Mouse (Mus musculus) cerebellum, adult 2 months (tissue): ENCODE data around the gene Ncan. TPM values are rescaled to one million over a fixed set of nuclear protein-coding genes. Genes with fewer than 3 reads are reported as not detected.

Experiments used
- DNase-seq, 2 experiments: peaks; one replicate each; pipeline ENCODE4 v3.0.0; 2021
- H3K27ac ChIP-seq: fragments of 200-500 bp; 2 replicates; pipeline ENCODE4 v1.5.1; 2012; ENCODE audit warnings: low read length, control low read depth, inconsistent platforms; ENCODE audit not compliant: insufficient read depth
- H3K27me3 ChIP-seq: fragments of 200-500 bp; 2 replicates; pipeline ENCODE4 v1.6.1; 2012; ENCODE audit warnings: inconsistent platforms, mild to moderate bottlenecking, low read length, moderate library complexity; ENCODE audit not compliant: control insufficient read depth, insufficient read depth
- H3K4me1 ChIP-seq: fragments of 200-500 bp; 2 replicates; pipeline ENCODE4 v1.6.1; 2011; ENCODE audit warnings: low read length; ENCODE audit not compliant: control insufficient read depth, insufficient read depth
- H3K4me3 ChIP-seq: fragments of 200-500 bp; replicated peaks from 2 replicates; pipeline ENCODE3; 2011; ENCODE audit warnings: mild to moderate bottlenecking, low read depth, low read length, control low read depth; ENCODE audit not compliant: insufficient read depth
- CTCF ChIP-seq: fragments of 200-500 bp; IDR thresholded peaks from 2 replicates; pipeline ENCODE4 v1.5.1; 2011; ENCODE audit warnings: low read depth, mild to moderate bottlenecking, control low read depth, low read length, moderate library complexity, borderline replicate concordance; ENCODE audit not compliant: insufficient read depth
- POLR2A ChIP-seq: fragments of 200-500 bp; IDR thresholded peaks from 2 replicates; pipeline ENCODE4 v1.6.1; 2011; ENCODE audit warnings: low read length, control low read depth, borderline replicate concordance; ENCODE audit not compliant: insufficient read depth
- WGBS: fragments of 180-500 bp; shearing (Covaris S2); methylation state at CpG from one replicate; pipeline ENCODE4 v1.1.7; 2018; 5-methylcytosine and 5-hydroxymethylcytosine counted together
- polyA plus RNA-seq: library from polyadenylated mRNA; depleted of rRNA; stranded (reverse); fragments of >200 nt; gene quantifications from 2 replicates; pipeline ENCODE4 v1.2.3, GENCODE M21; 2012; rRNA removed

Ncan gene
- polyA plus RNA-seq, result 13.3 and 15.2 TPM in 2 replicates

- H3K27ac ChIP-seq, result 0 out of 2 replicates have a peak within 1 kb of the TSS, but pooled peaks have one; percentile 14
- peak; percentile 80 for TF ChIP-seq POLR2A
- TF ChIP-seq CTCF, result no peak
- WGBS, result 3% methylated on average over 19 of the region's 19 CpGs
- peak within 1 kb of the TSS; percentile 62 for H3K4me3 ChIP-seq
- no peaks in the 10 kb centered on the region for H3K27me3 ChIP-seq
- peaks cover 13% of the 10 kb centered on the region; the same call in 1 of the 2 replicates for H3K4me1 ChIP-seq
- peak; percentile 89 to 91 for DNase-seq
These were observed at the start of gene Ncan for GRCm38 (mm10) chr8:70120667-70121066. Gene Ncan (minus strand): TSS chr8:70120873.

GRCm38 (mm10) chr8:70170116-70170515, 49.4 kb upstream of the Ncan start:
- no peak for DNase-seq
- no peak for TF ChIP-seq CTCF
- TF ChIP-seq POLR2A, result no peak
- H3K4me1 ChIP-seq, result peaks cover 14% of the 10 kb centered on the region
- H3K27ac ChIP-seq, result no peak overlapping the region
- H3K4me3 ChIP-seq, result no peak overlapping the region
- no peaks in the 10 kb centered on the region for H3K27me3 ChIP-seq
- 90% methylated on average over 3 of the region's 3 CpGs for WGBS

DNA sequence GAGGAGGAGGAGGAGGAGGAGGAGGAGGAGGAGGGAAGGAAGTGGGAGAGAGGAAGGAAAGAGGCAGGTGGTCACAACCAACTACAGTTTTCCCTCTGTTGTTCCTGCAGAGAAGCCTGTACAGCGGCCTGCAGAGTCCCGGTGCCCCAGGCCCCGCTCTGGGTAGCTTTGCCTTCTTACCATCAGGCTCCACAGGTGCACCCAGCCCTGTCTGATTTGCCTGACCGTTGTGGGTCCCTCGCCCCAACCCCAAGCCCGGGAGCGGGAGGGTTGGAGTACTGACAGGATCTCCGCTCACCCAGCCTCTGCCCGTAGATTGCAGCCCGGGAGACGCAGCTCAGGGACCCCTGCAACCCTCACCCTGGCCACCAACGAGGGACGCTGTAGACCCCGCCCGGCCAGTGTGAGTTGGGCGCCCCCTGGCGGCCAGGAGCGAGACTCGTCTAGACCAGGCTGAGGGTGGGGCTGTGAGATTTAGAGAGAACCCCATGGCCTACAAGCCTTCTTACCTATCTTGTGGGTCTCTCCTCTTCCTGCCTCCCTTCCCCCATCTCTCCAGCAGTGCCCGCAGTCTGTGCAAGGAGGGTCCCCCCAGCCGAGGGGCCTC, 45.9 kb upstream of the Ncan start:
- DNase-seq, result peak; percentile 48 to 73
- WGBS, result 2% methylated on average over 21 of the region's 21 CpGs
- H3K27ac ChIP-seq, result no peak overlapping the region
- no peaks in the 10 kb centered on the region for H3K27me3 ChIP-seq
- H3K4me3 ChIP-seq, result peak overlapping the region; percentile 2
- no peaks in the 10 kb centered on the region for H3K4me1 ChIP-seq
- TF ChIP-seq POLR2A (no peak), CTCF (peak; percentile 89)

DNA sequence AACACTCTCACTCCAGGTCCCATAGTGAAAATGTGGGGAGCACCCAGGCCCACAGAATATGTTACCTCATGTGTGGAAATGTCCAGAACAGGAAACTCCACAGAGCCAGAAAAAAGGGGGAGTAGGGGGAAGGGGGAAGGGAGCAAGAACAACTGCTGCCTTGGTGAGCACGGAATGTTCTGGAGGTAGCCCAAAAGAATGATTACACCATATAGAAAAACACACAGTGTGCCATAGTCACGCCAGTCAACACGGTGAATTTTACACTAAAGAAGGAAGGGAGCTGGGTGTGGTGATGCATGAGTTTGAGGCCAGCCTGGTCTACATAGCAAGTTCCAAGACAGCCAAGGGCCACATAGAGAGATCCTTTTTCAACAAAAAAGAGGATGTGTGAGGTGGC, 42.6 kb upstream of the Ncan start:
- Histone ChIP-seq H3K4me3 (no peak overlapping the region), H3K27ac (no peak overlapping the region), H3K4me1 (no peaks in the 10 kb centered on the region), H3K27me3 (no peaks in the 10 kb centered on the region)
- no peak for DNase-seq
- 69% methylated on average over 3 of the region's 3 CpGs for WGBS
- no peak for TF ChIP-seq POLR2A

DNA sequence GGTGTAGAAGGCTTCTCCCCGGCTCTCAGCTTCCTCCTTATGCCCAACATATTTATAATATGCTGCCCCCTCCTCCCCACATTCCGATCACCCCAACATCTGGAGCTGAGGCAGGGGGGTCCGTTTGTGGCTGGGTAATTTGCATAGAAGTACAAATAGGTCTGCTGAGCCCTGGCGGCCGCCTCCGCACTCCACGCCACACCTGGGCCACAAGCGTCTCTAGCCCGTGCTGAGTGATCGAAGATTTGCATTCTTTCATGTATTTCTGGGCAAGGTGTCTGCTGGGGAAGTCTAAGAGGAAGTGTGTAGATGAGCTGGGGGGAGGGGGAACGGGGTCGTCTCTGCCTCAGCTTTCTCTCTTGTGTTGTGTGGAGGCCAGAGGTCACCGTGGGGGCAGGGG, 39.3 kb upstream of the Ncan start:
- no peak for TF ChIP-seq CTCF
- TF ChIP-seq POLR2A, result no peak
- WGBS, result 65% methylated on average over 13 of the region's 13 CpGs
- H3K27me3 ChIP-seq, result no peaks in the 10 kb centered on the region
- no peak for DNase-seq
- no peaks in the 10 kb centered on the region for H3K4me1 ChIP-seq
- no peak overlapping the region for H3K4me3 ChIP-seq
- no peak overlapping the region for H3K27ac ChIP-seq

GRCm38 (mm10) chr8:70159211-70159610, 38.5 kb upstream of the Ncan start:
- DNase-seq, result no peak
- H3K4me3 ChIP-seq, result no peak overlapping the region
- no peak for TF ChIP-seq POLR2A
- TF ChIP-seq CTCF, result no peak
- 85% methylated on average over 4 of the region's 4 CpGs for WGBS
- no peak overlapping the region for H3K27ac ChIP-seq
- no peaks in the 10 kb centered on the region for H3K4me1 ChIP-seq
- H3K27me3 ChIP-seq, result no peaks in the 10 kb centered on the region

- DNase-seq, result peak; percentile 41 to 43
- TF ChIP-seq CTCF (no peak), POLR2A (no peak)
- peak overlapping the region; percentile 46 for H3K4me3 ChIP-seq
- no peaks in the 10 kb centered on the region for H3K4me1 ChIP-seq
- H3K27me3 ChIP-seq, result no peaks in the 10 kb centered on the region
- WGBS, result 12% methylated on average over 39 of the region's 40 CpGs
- H3K27ac ChIP-seq, result no peak overlapping the region
These were observed 37.6 kb upstream of the Ncan start for GRCm38 (mm10) chr8:70158069-70158853.

GRCm38 (mm10) chr8:70157240-70157800, 36.6 kb upstream of the Ncan start:
- H3K27me3 ChIP-seq, result no peaks in the 10 kb centered on the region
- 97% methylated on average over 1 of the region's 1 CpGs for WGBS
- no peak overlapping the region for H3K27ac ChIP-seq
- TF ChIP-seq POLR2A (no peak), CTCF (no peak)
- H3K4me1 ChIP-seq, result no peaks in the 10 kb centered on the region
- no peak for DNase-seq
- H3K4me3 ChIP-seq, result no peak overlapping the region
